Mouse (Mus musculus) intestine, postnatal 0 days (tissue): ENCODE data around the gene Dhrs7. TPM values are rescaled to one million over a fixed set of nuclear protein-coding genes. Genes with fewer than 3 reads are reported as not detected.
A peak's percentile ranks its signal among the peaks of the same experiment; 100 is the strongest.

Experiments
- ATAC-seq: fragments of 200-750 bp; cut with Nextera tagmentation; 2 replicates; pipeline ENCODE4 v1.8.0; 2017; ENCODE audit warnings: mild to moderate bottlenecking, moderate TSS enrichment, moderate library complexity
- H3K27ac ChIP-seq: fragments of 300-500 bp; sonication (generic); 2 replicates; pipeline ENCODE4 v1.5.1; 2014; ENCODE audit warnings: mild to moderate bottlenecking, low read depth, low read length, moderate library complexity
- H3K27me3 ChIP-seq: fragments of 300-500 bp; sonication (generic); replicated peaks from 2 replicates; pipeline ENCODE4 v1.6.1; 2014; ENCODE audit warnings: low read length, mixed read lengths; ENCODE audit not compliant: control insufficient read depth, insufficient read depth
- H3K36me3 ChIP-seq: fragments of 300-500 bp; sonication (generic); 2 replicates; pipeline ENCODE4 v1.6.1; 2014; ENCODE audit warnings: mild to moderate bottlenecking, moderate library complexity; ENCODE audit not compliant: control insufficient read depth, insufficient read depth
- H3K4me1 ChIP-seq: fragments of 300-500 bp; sonication (generic); replicated peaks from 2 replicates; pipeline ENCODE4 v1.6.1; 2014; ENCODE audit warnings: antibody characterized with exemption, low read length, mixed read lengths; ENCODE audit not compliant: control insufficient read depth, insufficient read depth
- H3K4me2 ChIP-seq: fragments of 300-500 bp; sonication (generic); replicated peaks from 2 replicates; pipeline ENCODE4 v1.6.1; 2014; ENCODE audit warnings: low read depth, mild to moderate bottlenecking, moderate library complexity
- H3K4me3 ChIP-seq: fragments of 300-500 bp; sonication (generic); 2 replicates; pipeline ENCODE4 v1.5.1; 2014; ENCODE audit warnings: low read depth, low read length
- H3K9ac ChIP-seq: fragments of 300-500 bp; sonication (generic); 2 replicates; pipeline ENCODE4 v1.6.1; 2014; ENCODE audit warnings: mild to moderate bottlenecking, low read depth, low read length
- H3K9me3 ChIP-seq: fragments of 300-500 bp; sonication (generic); 2 replicates; pipeline ENCODE4 v1.6.1; 2016; ENCODE audit warnings: mixed run types; ENCODE audit not compliant: control insufficient read depth
- CTCF ChIP-seq: sonication (generic); IDR thresholded peaks from 2 replicates; pipeline ENCODE4 v1.5.1; 2016; ENCODE audit warnings: low read depth, mild to moderate bottlenecking, control low read depth, antibody characterized with exemption, moderate library complexity
- WGBS: fragments of 180-500 bp; shearing (Covaris S2); extraction: QIAGEN DNeasy Blood & Tissue Kit; methylation state at CpG from one replicate; pipeline ENCODE4 v1.1.7; 2014; 5-methylcytosine and 5-hydroxymethylcytosine counted together
- polyA plus RNA-seq: library from polyadenylated mRNA; unstranded; fragments of >200 nt; fragmentation: Nextera tagmentation; extraction: Ambion mirVana; gene quantifications from 2 replicates; pipeline ENCODE4 v1.2.1, GENCODE M21; 2015

Gene Dhrs7
- polyA plus RNA-seq, result 75.4 and 79.3 TPM in 2 replicates

GRCm38 (mm10) chr12:72664735-72665337, at the start of gene Dhrs7:
Dhrs7 (minus strand) TSS chr12:72664909.
- peak within 1 kb of the TSS; percentile 50 for H3K9ac ChIP-seq
- H3K27me3 ChIP-seq, result no peaks in the 10 kb centered on the region
- peak; percentile 91 for ATAC-seq
- H3K4me3 ChIP-seq, result peak within 1 kb of the TSS; percentile 55
- H3K9me3 ChIP-seq, result no peaks in the 10 kb centered on the region
- H3K36me3 ChIP-seq, result no peaks in the 10 kb centered on the region
- TF ChIP-seq CTCF, result peak; percentile 76
- H3K4me1 ChIP-seq, result no peaks in the 10 kb centered on the region
- WGBS, result under 1% methylated on average over 33 of the region's 33 CpGs
- H3K27ac ChIP-seq, result peak within 1 kb of the TSS; percentile 79
- H3K4me2 ChIP-seq, result peak within 1 kb of the TSS; percentile 77

- 93% methylated on average over 3 of the region's 3 CpGs for WGBS
- H3K4me3 ChIP-seq, result no peak overlapping the region
- H3K36me3 ChIP-seq, result no peaks in the 10 kb centered on the region
- TF ChIP-seq CTCF, result no peak
- no peaks in the 10 kb centered on the region for H3K4me1 ChIP-seq
- H3K4me2 ChIP-seq, result no peak overlapping the region
- H3K27me3 ChIP-seq, result no peaks in the 10 kb centered on the region
- no peak overlapping the region for H3K9ac ChIP-seq
- no peaks in the 10 kb centered on the region for H3K9me3 ChIP-seq
- ATAC-seq, result no peak
- H3K27ac ChIP-seq, result no peak overlapping the region
Observed at GRCm38 (mm10) chr12:72709981-72710380, 45.3 kb upstream of the Dhrs7 start.

- Histone ChIP-seq H3K4me3 (no peak overlapping the region), H3K9me3 (no peaks in the 10 kb centered on the region), H3K9ac (no peak overlapping the region), H3K27me3 (no peaks in the 10 kb centered on the region), H3K27ac (no peak overlapping the region), H3K4me1 (no peaks in the 10 kb centered on the region), H3K36me3 (no peaks in the 10 kb centered on the region), H3K4me2 (no peak overlapping the region)
- 84% methylated on average over 4 of the region's 4 CpGs for WGBS
- no peak for ATAC-seq
- TF ChIP-seq CTCF, result no peak
Observed at GRCm38 (mm10) chr12:72704068-72704467, 39.4 kb upstream of the Dhrs7 start.

GRCm38 (mm10) chr12:72700013-72700412, 35.3 kb upstream of the Dhrs7 start:
- H3K27me3 ChIP-seq, result no peaks in the 10 kb centered on the region
- H3K27ac ChIP-seq, result no peak overlapping the region
- H3K9me3 ChIP-seq, result no peaks in the 10 kb centered on the region
- no peak overlapping the region for H3K9ac ChIP-seq
- H3K4me1 ChIP-seq, result no peaks in the 10 kb centered on the region
- WGBS, result 27% methylated on average over 1 of the region's 1 CpGs
- no peak overlapping the region for H3K4me2 ChIP-seq
- no peak for TF ChIP-seq CTCF
- H3K4me3 ChIP-seq, result no peak overlapping the region
- H3K36me3 ChIP-seq, result no peaks in the 10 kb centered on the region
- ATAC-seq, result no peak

- TF ChIP-seq CTCF, result peak; percentile 48
- Histone ChIP-seq H3K36me3 (no peaks in the 10 kb centered on the region), H3K27me3 (no peaks in the 10 kb centered on the region), H3K9ac (no peak overlapping the region), H3K4me1 (no peaks in the 10 kb centered on the region), H3K9me3 (no peaks in the 10 kb centered on the region), H3K4me3 (no peak overlapping the region), H3K4me2 (0 out of 2 replicates have a peak overlapping the region, but pooled peaks have one; percentile 30), H3K27ac (no peak overlapping the region)
- 35% methylated on average over 9 of the region's 9 CpGs for WGBS
- ATAC-seq, result no peak
Observed at GRCm38 (mm10) chr12:72694901-72695463, 30.3 kb upstream of the Dhrs7 start.

GRCm38 (mm10) chr12:72694438-72694837, 29.7 kb upstream of the Dhrs7 start:
- no peaks in the 10 kb centered on the region for H3K36me3 ChIP-seq
- no peak for ATAC-seq
- no peaks in the 10 kb centered on the region for H3K27me3 ChIP-seq
- TF ChIP-seq CTCF, result no peak
- no peak overlapping the region for H3K27ac ChIP-seq
- no peaks in the 10 kb centered on the region for H3K4me1 ChIP-seq
- H3K4me3 ChIP-seq, result no peak overlapping the region
- WGBS, result 52% methylated on average over 12 of the region's 12 CpGs
- no peaks in the 10 kb centered on the region for H3K9me3 ChIP-seq
- no peak overlapping the region for H3K4me2 ChIP-seq
- H3K9ac ChIP-seq, result no peak overlapping the region
